ENCODE assay signal across 8 mouse cellular contexts in genomic region chr2:34800371-34800770, GRCm38 (mm10). TPM values are rescaled to one million over a fixed set of nuclear protein-coding genes. Genes with fewer than 3 reads are reported as not detected.
DNase-seq lines count a peak whose midpoint lies in the region; ATAC-seq and TF ChIP-seq lines count a peak whose summit lies in the region.

No protein-coding gene starts in this region.

- no peak for TF ChIP-seq POLR2A in heart, adult 2 months (IDR thresholded peaks at IDR 0.05; ENCODE audit: insufficient read depth, low read depth, low read length)
- no peak for TF ChIP-seq POLR2A in lung, adult 2 months (IDR thresholded peaks at IDR 0.05; ENCODE audit: borderline replicate concordance, extremely low read depth, low read depth, low read length)

- peak overlapping the region; percentile 85; the same call in 1 of the 2 replicates for H3K4me2 ChIP-seq in lung, postnatal 0 days (replicated peaks; ENCODE audit: low read depth, low read length)
- H3K4me2 ChIP-seq in intestine, embryonic 16.5 days (ENCODE audit: low read depth, low read length), result peak overlapping the region; percentile 84
- peak overlapping the region; percentile 72 for H3K4me2 ChIP-seq in neural tube, embryonic 15.5 days

- peaks cover 17% of the 10 kb centered on the region for H3K36me3 ChIP-seq in heart, adult 2 months (ENCODE audit: control insufficient read depth, insufficient read depth, low read length)
- no peaks in the 10 kb centered on the region for H3K36me3 ChIP-seq in lung, postnatal 0 days (ENCODE audit: insufficient read depth, low read length)
- no peaks in the 10 kb centered on the region for H3K36me3 ChIP-seq in intestine, embryonic 16.5 days (ENCODE audit: control insufficient read depth, insufficient read depth, low read length)
- H3K36me3 ChIP-seq in neural tube, embryonic 15.5 days, result peaks cover 4% of the 10 kb centered on the region; the same call in 1 of the 2 replicates

- TF ChIP-seq CTCF in heart, adult 2 months (IDR thresholded peaks at IDR 0.05), result no peak
- TF ChIP-seq CTCF in lung, postnatal 0 days (IDR thresholded peaks at IDR 0.05), result no peak
- no peak for TF ChIP-seq CTCF in lung, adult 2 months (IDR thresholded peaks at IDR 0.05; ENCODE audit: insufficient read depth, low read length)

- H3K9me3 ChIP-seq in lung, postnatal 0 days (ENCODE audit: low read length), result no peaks in the 10 kb centered on the region
- no peaks in the 10 kb centered on the region for H3K9me3 ChIP-seq in intestine, embryonic 16.5 days (ENCODE audit: control insufficient read depth, low read length)
- no peaks in the 10 kb centered on the region for H3K9me3 ChIP-seq in neural tube, embryonic 15.5 days (replicated peaks)

- peak overlapping the region; percentile 83; the same call in 1 of the 2 replicates for H3K4me3 ChIP-seq in heart, adult 2 months
- peak overlapping the region; percentile 49 for H3K4me3 ChIP-seq in lung, postnatal 0 days (ENCODE audit: low read depth, low read length)
- no peak overlapping the region for H3K4me3 ChIP-seq in lung, adult 2 months (replicated peaks; ENCODE audit: extremely low read depth, low read depth, low read length)
- H3K4me3 ChIP-seq in intestine, embryonic 16.5 days (ENCODE audit: low read length), result peak overlapping the region; percentile 83
- peak overlapping the region; percentile 62; the same call in 1 of the 2 replicates for H3K4me3 ChIP-seq in neural tube, embryonic 15.5 days (replicated peaks)

- no peak overlapping the region for H3K9ac ChIP-seq in heart, adult 2 months (ENCODE audit: low read depth, low read length)
- no peak overlapping the region for H3K9ac ChIP-seq in lung, postnatal 0 days (replicated peaks; ENCODE audit: low read depth)
- peak overlapping the region; percentile 74 for H3K9ac ChIP-seq in intestine, embryonic 16.5 days (ENCODE audit: low read depth, low read length)
- H3K9ac ChIP-seq in neural tube, embryonic 15.5 days (replicated peaks), result no peak overlapping the region

- no peak for ATAC-seq in lung, postnatal 0 days
- ATAC-seq in intestine, embryonic 16.5 days, result no peak
- ATAC-seq in neural tube, embryonic 15.5 days (ENCODE audit: low FRiP score), result no peak

- peaks cover 9% of the 10 kb centered on the region for H3K4me1 ChIP-seq in heart, adult 2 months (ENCODE audit: control insufficient read depth, insufficient read depth, low read length)
- H3K4me1 ChIP-seq in lung, postnatal 0 days (ENCODE audit: insufficient read depth, low read depth, low read length), result peaks cover 6% of the 10 kb centered on the region; the same call in 1 of the 2 replicates
- peaks cover 7% of the 10 kb centered on the region for H3K4me1 ChIP-seq in lung, adult 2 months (ENCODE audit: control insufficient read depth, insufficient read depth, low read length)
- peaks cover 20% of the 10 kb centered on the region for H3K4me1 ChIP-seq in intestine, embryonic 16.5 days (ENCODE audit: control insufficient read depth, insufficient read depth, low read length)
- peaks cover 35% of the 10 kb centered on the region for H3K4me1 ChIP-seq in neural tube, embryonic 15.5 days

- no peak for DNase-seq in heart, adult 2 months
- DNase-seq in heart, postnatal 10 days, result no peak
- DNase-seq in lung, postnatal 0 days (ENCODE audit: low spot score), result no peak
- no peak for DNase-seq in lung, adult 2 months
- no peak for DNase-seq in MN1 (ENCODE audit: low spot score)
- DNase-seq in ovary, postnatal 14 days (ENCODE audit: low spot score), result no peak

- peak overlapping the region; percentile 78; the same call in 1 of the 2 replicates for H3K27ac ChIP-seq in heart, adult 2 months
- H3K27ac ChIP-seq in lung, postnatal 0 days (ENCODE audit: low read length), result peak overlapping the region; percentile 76; the same call in 1 of the 2 replicates
- H3K27ac ChIP-seq in intestine, embryonic 16.5 days (ENCODE audit: low read length), result peak overlapping the region; percentile 87
- 0 out of 2 replicates have a peak overlapping the region, but pooled peaks have one; percentile 67 for H3K27ac ChIP-seq in neural tube, embryonic 15.5 days (replicated peaks)

- H3K27me3 ChIP-seq in heart, adult 2 months (ENCODE audit: control insufficient read depth, insufficient read depth, low read length), result no peaks in the 10 kb centered on the region
- H3K27me3 ChIP-seq in lung, postnatal 0 days (replicated peaks; ENCODE audit: insufficient read depth, low read length), result no peaks in the 10 kb centered on the region
- no peaks in the 10 kb centered on the region for H3K27me3 ChIP-seq in intestine, embryonic 16.5 days (replicated peaks; ENCODE audit: control insufficient read depth, insufficient read depth, low read length)
- H3K27me3 ChIP-seq in neural tube, embryonic 15.5 days (replicated peaks), result no peaks in the 10 kb centered on the region

- no peak for TF ChIP-seq EP300 in heart, adult 2 months (IDR thresholded peaks at IDR 0.05; ENCODE audit: insufficient read depth, low read depth, low read length)
- no peak for TF ChIP-seq EP300 in lung, postnatal 0 days (IDR thresholded peaks at IDR 0.05)

- 65% methylated on average over 7 of the region's 7 CpGs for WGBS in heart, adult 2 months
- 75% methylated on average over 7 of the region's 7 CpGs for WGBS in lung, postnatal 0 days
- 80% methylated on average over 7 of the region's 7 CpGs for WGBS in lung, adult 2 months
- WGBS in intestine, embryonic 16.5 days, result 81% methylated on average over 7 of the region's 7 CpGs
- WGBS in neural tube, embryonic 15.5 days, result 82% methylated on average over 7 of the region's 7 CpGs

- peaks cover 5% of the 10 kb centered on the region for H3K79me2 ChIP-seq in heart, adult 2 months (replicated peaks; ENCODE audit: control insufficient read depth, insufficient read depth, low read length)

- intact Hi-C loops in heart, adult 2 months (cut with DNase I), result no loop called here
- intact Hi-C loops in heart, postnatal 10 days (cut with DNase I), result no loop called here

RNA-seq across cellular contexts. Expression of gene Rabepk, which starts 0.7 kb away (rescaled TPM):
- 10 to 100 TPM; 12.1 to 13.3 TPM for total RNA-seq in heart, adult 2 months (2021)
- polyA plus RNA-seq in heart, adult 2 months (2012; rRNA removed), result 19.3 and 23.4 TPM in 2 replicates
- total RNA-seq in heart, postnatal 10 days (2021), result 10 to 100 TPM; 13.0 to 16.7 TPM
- 18.5 and 19.6 TPM in 2 replicates for polyA plus RNA-seq in lung, postnatal 0 days (2015; fragmentation: Nextera tagmentation; extraction: Ambion mirVana)
- polyA plus RNA-seq in lung, adult 2 months (2012; rRNA removed), result 18.8 and 24.4 TPM in 2 replicates
- 40.9 and 47.0 TPM in 2 replicates for polyA plus RNA-seq in intestine, embryonic 16.5 days (2015; fragmentation: Nextera tagmentation; extraction: Ambion mirVana)
- polyA plus RNA-seq in neural tube, embryonic 15.5 days (2015; fragmentation: Nextera tagmentation; extraction: Ambion mirVana), result 23.2 and 31.7 TPM in 2 replicates

RNA-seq across cellular contexts. Expression of gene Fbxw2, which starts 25.7 kb away (rescaled TPM):
- 10 to 100 TPM; 40.2 to 45.3 TPM for total RNA-seq in heart, adult 2 months (2021)
- 29.5 and 49.2 TPM in 2 replicates for polyA plus RNA-seq in heart, adult 2 months (2012; rRNA removed)
- 10 to 100 TPM; 56.1 to 62.8 TPM for total RNA-seq in heart, postnatal 10 days (2021)
- 86.6 and 87.3 TPM in 2 replicates for polyA plus RNA-seq in lung, postnatal 0 days (2015; fragmentation: Nextera tagmentation; extraction: Ambion mirVana)
- 46.0 and 59.3 TPM in 2 replicates for polyA plus RNA-seq in lung, adult 2 months (2012; rRNA removed)
- 60.0 and 61.2 TPM in 2 replicates for polyA plus RNA-seq in intestine, embryonic 16.5 days (2015; fragmentation: Nextera tagmentation; extraction: Ambion mirVana)
- 101 and 102 TPM in 2 replicates for polyA plus RNA-seq in neural tube, embryonic 15.5 days (2015; fragmentation: Nextera tagmentation; extraction: Ambion mirVana)

RNA-seq across cellular contexts. Expression of gene Hspa5, which starts 28.6 kb away (rescaled TPM):
- total RNA-seq in heart, adult 2 months (2021), result 100 to 1,000 TPM; 752 to 818 TPM
- 427 and 503 TPM in 2 replicates for polyA plus RNA-seq in heart, adult 2 months (2012; rRNA removed)
- 100 to 1,000 TPM; 390 to 403 TPM for total RNA-seq in heart, postnatal 10 days (2021)
- polyA plus RNA-seq in lung, postnatal 0 days (2015; fragmentation: Nextera tagmentation; extraction: Ambion mirVana), result 372 and 523 TPM in 2 replicates
- 463 and 672 TPM in 2 replicates for polyA plus RNA-seq in lung, adult 2 months (2012; rRNA removed)
- polyA plus RNA-seq in intestine, embryonic 16.5 days (2015; fragmentation: Nextera tagmentation; extraction: Ambion mirVana), result 991 and 1,092 TPM in 2 replicates
- polyA plus RNA-seq in neural tube, embryonic 15.5 days (2015; fragmentation: Nextera tagmentation; extraction: Ambion mirVana), result 475 and 549 TPM in 2 replicates

RNA-seq across cellular contexts. Expression of gene Gm34653, which starts 32.4 kb away (rescaled TPM):
- total RNA-seq in heart, adult 2 months (2021), result not detected
- polyA plus RNA-seq in heart, adult 2 months (2012; rRNA removed), result not detected in 2 replicates
- total RNA-seq in heart, postnatal 10 days (2021), result not detected
- not detected in 2 replicates for polyA plus RNA-seq in lung, postnatal 0 days (2015; fragmentation: Nextera tagmentation; extraction: Ambion mirVana)
- polyA plus RNA-seq in lung, adult 2 months (2012; rRNA removed), result not detected in 2 replicates
- not detected in 2 replicates for polyA plus RNA-seq in intestine, embryonic 16.5 days (2015; fragmentation: Nextera tagmentation; extraction: Ambion mirVana)
- not detected in 2 replicates for polyA plus RNA-seq in neural tube, embryonic 15.5 days (2015; fragmentation: Nextera tagmentation; extraction: Ambion mirVana)

RNA-seq across cellular contexts. Expression of gene Gapvd1, which starts 45.3 kb away (rescaled TPM):
- 10 to 100 TPM; 35.5 to 36.7 TPM for total RNA-seq in heart, adult 2 months (2021)
- polyA plus RNA-seq in heart, adult 2 months (2012; rRNA removed), result 10.2 and 17.7 TPM in 2 replicates
- total RNA-seq in heart, postnatal 10 days (2021), result 10 to 100 TPM; 45.7 to 48.1 TPM
- 50.1 and 58.5 TPM in 2 replicates for polyA plus RNA-seq in lung, postnatal 0 days (2015; fragmentation: Nextera tagmentation; extraction: Ambion mirVana)
- 16.7 and 20.3 TPM in 2 replicates for polyA plus RNA-seq in lung, adult 2 months (2012; rRNA removed)
- polyA plus RNA-seq in intestine, embryonic 16.5 days (2015; fragmentation: Nextera tagmentation; extraction: Ambion mirVana), result 56.6 and 61.3 TPM in 2 replicates
- polyA plus RNA-seq in neural tube, embryonic 15.5 days (2015; fragmentation: Nextera tagmentation; extraction: Ambion mirVana), result 102 and 105 TPM in 2 replicates
